Mouse (Mus musculus) bone marrow, adult 2 months (tissue): Measurements from ENCODE around the gene Dlg2. TPM values are rescaled to one million over a fixed set of nuclear protein-coding genes. Genes with fewer than 3 reads are reported as not detected.

ENCODE experiments used
- H3K27ac ChIP-seq: fragments of 200-500 bp; 2 replicates; pipeline ENCODE4 v1.5.1; 2012; ENCODE audit warnings: low read depth, mild to moderate bottlenecking, control low read depth, inconsistent platforms, low read length; ENCODE audit not compliant: control insufficient read depth, poor library complexity, insufficient read depth
- H3K4me1 ChIP-seq: fragments of 200-500 bp; 2 replicates; pipeline ENCODE4 v1.6.1; 2011; ENCODE audit warnings: low read length; ENCODE audit not compliant: control insufficient read depth, insufficient read depth
- H3K4me3 ChIP-seq: fragments of 200-500 bp; replicated peaks from 2 replicates; pipeline ENCODE3; 2011; ENCODE audit warnings: mild to moderate bottlenecking, low read depth, low read length, control low read depth; ENCODE audit not compliant: control insufficient read depth
- CTCF ChIP-seq: fragments of 200-500 bp; IDR thresholded peaks from 2 replicates; pipeline ENCODE4 v1.5.1; 2011; ENCODE audit warnings: low read length, control low read depth; ENCODE audit not compliant: control insufficient read depth, insufficient read depth
- POLR2A ChIP-seq: fragments of 200-500 bp; IDR thresholded peaks from 2 replicates; pipeline ENCODE4 v1.6.1; 2011; ENCODE audit warnings: low read depth, mild to moderate bottlenecking, control low read depth, low read length, borderline replicate concordance; ENCODE audit not compliant: control insufficient read depth
- WGBS: fragments of 180-500 bp; shearing (Covaris S2); methylation state at CpG from one replicate; pipeline ENCODE4 v1.1.7; 2018; 5-methylcytosine and 5-hydroxymethylcytosine counted together
- polyA plus RNA-seq: library from polyadenylated mRNA; stranded (reverse); fragments of >200 nt; gene quantifications from 2 replicates; pipeline ENCODE4 v1.2.4, GENCODE M21; 2011; ENCODE audit warnings: low replicate concordance; ENCODE audit not compliant: missing spikeins, insufficient read depth, insufficient read length

Dlg2 gene
- polyA plus RNA-seq, 1 experiment = 11.7 TPM

DNA sequence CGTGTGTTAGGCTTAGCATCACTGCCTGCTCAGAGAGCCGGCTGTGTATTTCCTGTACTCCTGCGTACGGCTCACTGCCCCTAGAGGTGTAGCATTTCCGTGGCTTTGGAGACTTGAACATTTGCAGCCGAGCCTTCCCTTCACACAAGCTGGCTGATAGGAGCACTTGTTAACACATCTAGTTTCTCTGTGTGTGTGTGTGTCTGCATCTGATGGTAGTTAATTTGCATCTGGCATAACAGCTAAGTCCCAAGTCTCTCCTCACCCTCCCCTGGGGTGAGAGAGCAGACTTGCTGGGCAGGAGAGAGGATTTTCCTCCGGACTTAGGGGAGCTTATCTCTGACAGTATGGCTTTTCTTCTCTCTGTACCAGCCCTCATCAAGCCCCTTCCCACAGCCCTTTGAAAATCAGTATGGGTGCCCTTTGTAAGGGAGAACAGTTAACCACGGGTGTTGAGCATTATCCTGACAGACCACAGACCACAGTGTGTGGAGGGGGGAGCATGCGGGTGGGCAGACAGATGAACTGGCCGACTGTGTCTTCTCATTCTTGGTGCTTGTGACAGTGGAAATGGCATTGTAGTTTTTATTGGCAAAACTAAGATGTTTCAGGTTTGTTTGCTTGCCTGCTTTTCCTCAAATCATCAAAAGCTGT is 1705.6 kb downstream of the Dlg2 start:
- no peak overlapping the region for H3K27ac ChIP-seq
- no peak for TF ChIP-seq CTCF
- TF ChIP-seq POLR2A = no peak
- 1% methylated on average over 10 of the region's 10 CpGs for whole genome bisulfite sequencing
- no peaks in the 10 kb centered on the region for H3K4me1 ChIP-seq
- no peak overlapping the region for H3K4me3 ChIP-seq

DNA sequence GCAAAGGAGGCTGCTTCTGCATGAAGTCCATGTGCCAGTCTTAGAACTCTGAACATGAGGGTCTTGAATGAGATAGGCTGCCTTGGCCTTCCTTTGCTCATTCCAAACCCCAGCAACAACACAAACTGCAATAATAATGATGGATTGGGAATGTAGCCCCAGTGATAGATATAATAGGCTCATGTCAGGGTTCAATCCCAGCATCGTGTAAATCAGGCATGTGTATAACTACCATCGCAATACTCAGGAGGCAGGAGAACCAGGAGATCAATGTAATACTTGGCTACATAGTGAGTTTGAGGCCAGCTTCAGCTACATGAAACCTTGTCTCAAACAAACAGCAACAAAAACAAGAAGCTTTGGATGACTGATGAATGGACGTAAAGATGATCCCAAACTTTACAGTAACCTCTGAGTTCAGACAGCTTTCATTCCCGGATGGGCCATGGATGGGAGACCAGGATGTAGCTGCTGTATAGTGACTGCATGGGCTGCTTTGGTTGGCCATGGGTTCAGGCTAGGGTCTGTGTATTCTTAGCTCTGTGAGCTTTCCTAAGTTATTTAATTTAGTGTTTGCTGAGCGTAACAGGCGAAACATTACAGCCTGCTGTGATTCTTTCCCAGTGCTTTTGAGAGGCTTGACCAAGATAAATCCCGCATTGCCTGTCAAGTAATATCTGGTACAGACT is 1708.0 kb downstream of the Dlg2 start:
- H3K4me1 ChIP-seq = no peaks in the 10 kb centered on the region
- TF ChIP-seq POLR2A = no peak
- TF ChIP-seq CTCF = no peak
- 86% methylated on average over 7 of the region's 7 CpGs for WGBS
- H3K4me3 ChIP-seq = no peak overlapping the region
- no peak overlapping the region for H3K27ac ChIP-seq

DNA sequence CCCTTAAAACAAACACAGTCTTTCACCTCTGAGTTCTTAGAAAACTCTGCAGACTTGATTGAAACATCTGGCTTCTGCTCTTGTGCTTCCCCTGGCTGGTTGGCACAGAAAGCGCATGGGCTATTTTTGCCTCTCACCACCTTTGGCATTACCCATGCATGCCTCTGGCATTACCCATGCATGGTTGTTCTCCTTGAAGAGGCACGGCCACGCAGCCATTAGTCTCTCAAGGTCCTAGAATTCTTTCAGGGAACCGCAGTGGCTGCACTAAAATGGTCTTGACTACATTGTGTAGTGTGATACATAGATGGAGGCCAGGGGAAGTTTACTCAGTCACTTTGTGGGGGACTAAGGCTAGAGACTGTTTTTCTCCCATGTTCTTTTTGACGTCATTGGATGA is 1709.9 kb downstream of the Dlg2 start:
- Histone ChIP-seq H3K4me3 (no peak overlapping the region), H3K27ac (no peak overlapping the region), H3K4me1 (no peaks in the 10 kb centered on the region)
- TF ChIP-seq POLR2A (no peak), CTCF (no peak)
- 80% methylated on average over 5 of the region's 5 CpGs for WGBS

GRCm38 (mm10) chr7:92189149-92189548 is 1712.7 kb downstream of the Dlg2 start:
- H3K27ac ChIP-seq = no peak overlapping the region
- no peak overlapping the region for H3K4me3 ChIP-seq
- WGBS = 76% methylated on average over 6 of the region's 6 CpGs
- no peak for TF ChIP-seq CTCF
- H3K4me1 ChIP-seq = no peaks in the 10 kb centered on the region

DNA sequence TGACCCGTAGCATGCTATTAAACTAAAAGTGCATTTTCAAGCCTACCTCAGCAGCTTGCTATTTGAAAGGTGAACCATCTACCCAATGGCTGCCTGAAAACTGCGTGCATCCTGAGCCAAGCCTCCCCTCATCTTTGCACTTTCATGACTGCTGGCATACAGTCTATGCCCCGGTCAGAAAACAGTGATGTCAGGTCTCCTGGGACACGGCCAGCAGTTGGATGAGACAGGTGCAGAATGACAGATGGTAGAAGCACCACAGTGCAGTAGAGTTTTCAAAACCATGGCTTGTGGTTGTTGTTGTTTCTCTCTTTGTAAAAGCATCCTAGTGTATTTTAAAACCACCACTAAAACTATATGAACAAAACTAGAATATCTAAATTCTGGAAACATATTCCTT is 1719.5 kb downstream of the Dlg2 start:
- WGBS = 71% methylated on average over 4 of the region's 4 CpGs
- TF ChIP-seq CTCF = no peak
- TF ChIP-seq POLR2A = no peak
- no peak overlapping the region for H3K27ac ChIP-seq
- no peak overlapping the region for H3K4me3 ChIP-seq
- H3K4me1 ChIP-seq = no peaks in the 10 kb centered on the region

GRCm38 (mm10) chr7:92197621-92198020 is 1721.1 kb downstream of the Dlg2 start:
- no peak for TF ChIP-seq POLR2A
- TF ChIP-seq CTCF = no peak
- WGBS = 77% methylated on average over 3 of the region's 3 CpGs
- Histone ChIP-seq H3K4me3 (no peak overlapping the region), H3K4me1 (no peaks in the 10 kb centered on the region), H3K27ac (no peak overlapping the region)

DNA sequence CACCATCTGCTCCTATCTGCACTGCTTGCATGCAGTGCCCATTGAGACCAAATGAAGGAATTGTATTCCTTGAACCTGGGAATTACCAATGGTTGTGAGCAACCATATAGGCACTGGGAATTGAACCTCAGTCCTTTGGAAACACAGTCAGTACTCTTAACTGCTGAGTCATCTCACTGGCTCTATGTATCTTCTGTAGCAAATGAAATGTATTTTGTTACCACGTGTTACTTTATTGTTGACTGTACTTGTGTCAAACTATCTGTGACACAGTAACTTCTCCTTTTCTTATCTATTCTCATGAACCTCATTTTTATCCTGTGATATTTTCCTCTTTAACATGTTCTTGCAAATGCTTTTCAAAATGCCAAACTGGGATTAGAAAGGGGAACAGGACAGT is 1722.7 kb downstream of the Dlg2 start:
- Histone ChIP-seq H3K4me1 (no peaks in the 10 kb centered on the region), H3K27ac (no peak overlapping the region), H3K4me3 (no peak overlapping the region)
- TF ChIP-seq POLR2A (no peak), CTCF (no peak)
- WGBS = 10% methylated on average over 1 of the region's 1 CpGs

GRCm38 (mm10) chr7:92210701-92211100 is 1734.2 kb downstream of the Dlg2 start:
- no peak for TF ChIP-seq CTCF
- TF ChIP-seq POLR2A = no peak
- Histone ChIP-seq H3K4me1 (no peaks in the 10 kb centered on the region), H3K27ac (no peak overlapping the region), H3K4me3 (no peak overlapping the region)
- WGBS = 89% methylated on average over 5 of the region's 5 CpGs
